8 mouse cellular contexts compared by ENCODE assay signal in genomic region chr10:105509146-105509895, GRCm38 (mm10).
DNase-seq lines count a peak whose midpoint lies in the region; ATAC-seq lines count a peak whose summit lies in the region.

No protein-coding gene starts in this region.

- ATAC-seq in midbrain, embryonic 15.5 days (replicated peaks), result peak; percentile 46

- H3K36me3 ChIP-seq in hindbrain, embryonic 10.5 days, result peaks cover 18% of the 10 kb centered on the region
- no peaks in the 10 kb centered on the region for H3K36me3 ChIP-seq in midbrain, embryonic 15.5 days (replicated peaks)

- peak overlapping the region; percentile 31; the same call in 1 of the 2 replicates for H3K4me2 ChIP-seq in midbrain, embryonic 15.5 days

- WGBS in hindbrain, embryonic 10.5 days, result 46% methylated on average over 11 of the region's 12 CpGs
- 36% methylated on average over 11 of the region's 12 CpGs for WGBS in midbrain, embryonic 15.5 days

- peak overlapping the region; percentile 32 for H3K4me3 ChIP-seq in hindbrain, embryonic 10.5 days
- no peak overlapping the region for H3K4me3 ChIP-seq in midbrain, embryonic 15.5 days

- intact Hi-C loops in left cerebral cortex, postnatal 4 days (cut with DNase I), result no loop called here
- intact Hi-C loops in left cerebral cortex, postnatal 14 days (cut with DNase I), result no loop called here

- DNase-seq in left cerebral cortex, postnatal 4 days, result peak; percentile 77
- DNase-seq in left cerebral cortex, adult 18-20 months (ENCODE audit: low spot score in 2 of 2), result no peak
- DNase-seq in cerebellum, adult 9-11 months, result peak; percentile 65
- no peak for DNase-seq in hindbrain, embryonic 10.5 days (ENCODE audit: low spot score)
- DNase-seq in Muller cell, postnatal 12 days (ENCODE audit: inconsistent ontology term), result no peak
- no peak for DNase-seq in kidney, adult 9 months
- no peak for DNase-seq in left cerebral cortex, postnatal 14 days (ENCODE audit: low spot score in 2 of 2)

- H3K9me3 ChIP-seq in hindbrain, embryonic 10.5 days, result no peaks in the 10 kb centered on the region
- no peaks in the 10 kb centered on the region for H3K9me3 ChIP-seq in midbrain, embryonic 15.5 days

- peaks cover 42% of the 10 kb centered on the region for H3K4me1 ChIP-seq in hindbrain, embryonic 10.5 days (replicated peaks)
- H3K4me1 ChIP-seq in midbrain, embryonic 15.5 days, result peaks cover 19% of the 10 kb centered on the region

- H3K27ac ChIP-seq in hindbrain, embryonic 10.5 days, result peak overlapping the region; percentile 50
- no peak overlapping the region for H3K27ac ChIP-seq in midbrain, embryonic 15.5 days

- H3K27me3 ChIP-seq in hindbrain, embryonic 10.5 days (ENCODE audit: insufficient read depth, poor library complexity, severe bottlenecking), result no peaks in the 10 kb centered on the region
- H3K27me3 ChIP-seq in midbrain, embryonic 15.5 days (replicated peaks), result no peaks in the 10 kb centered on the region

- no peak overlapping the region for H3K9ac ChIP-seq in midbrain, embryonic 15.5 days

Comparison
In these comparisons a context has a peak if more than half of its experiments do, and no peak if none do; other contexts are left out.
1. DNase-seq: peak in left cerebral cortex, postnatal 4 days (single experiment) and cerebellum, adult 9-11 months (single experiment); none in left cerebral cortex, adult 18-20 months (0 of 2), hindbrain, embryonic 10.5 days (single experiment), Muller cell, postnatal 12 days (single experiment), kidney, adult 9 months (single experiment) and left cerebral cortex, postnatal 14 days (0 of 2).